Mouse (Mus musculus): ENCODE data around the gene Enpp4. TPM values are rescaled to one million over a fixed set of nuclear protein-coding genes. Genes with fewer than 3 reads are reported as not detected.

The Enpp4 gene
- polyA plus RNA-seq, 1 experiment from 2014 or later, result 6.2 TPM

DNA sequence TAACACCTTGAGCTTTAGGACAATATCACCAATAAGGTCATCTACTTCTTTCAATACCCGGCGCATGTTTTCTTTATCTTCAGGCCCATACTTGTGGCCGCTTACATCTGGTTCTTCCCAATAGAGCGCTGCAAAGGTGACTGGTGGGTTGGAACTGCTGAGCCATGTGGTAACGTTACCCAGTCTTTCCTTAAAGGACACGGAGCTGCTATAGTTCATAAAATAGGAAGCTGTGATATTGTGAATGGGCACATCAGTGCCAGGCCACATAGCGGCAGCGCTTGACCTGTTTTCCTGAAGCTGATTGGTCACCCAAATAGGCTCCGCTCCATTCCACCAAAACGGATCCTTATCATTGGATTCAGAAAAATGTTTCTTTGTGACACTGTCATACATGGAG lies 3.6 kb downstream of the Enpp4 start:
- H3K27me3 ChIP-seq (ENCODE audit: control insufficient read depth, insufficient read depth, low read length), result peaks cover 3% of the 10 kb centered on the region
- no peak overlapping the region for H3K9ac ChIP-seq
- no peak overlapping the region for H3K4me3 ChIP-seq (replicated peaks; ENCODE audit: low read length)
- H3K27ac ChIP-seq, result no peak overlapping the region
- WGBS, result 94% methylated on average over 10 of the region's 10 CpGs
- peaks cover 9% of the 10 kb centered on the region for H3K4me1 ChIP-seq (replicated peaks; ENCODE audit: control insufficient read depth, insufficient read depth, low read length)
- DNase-seq (ENCODE audit: low spot score) (no peak), ATAC-seq (ENCODE audit: low FRiP score) (no peak)
- no peaks in the 10 kb centered on the region for H3K36me3 ChIP-seq (replicated peaks; ENCODE audit: control insufficient read depth, insufficient read depth)
- no peaks in the 10 kb centered on the region for H3K9me3 ChIP-seq (ENCODE audit: control insufficient read depth, low read length)
- H3K4me2 ChIP-seq (replicated peaks), result no peak overlapping the region

DNA sequence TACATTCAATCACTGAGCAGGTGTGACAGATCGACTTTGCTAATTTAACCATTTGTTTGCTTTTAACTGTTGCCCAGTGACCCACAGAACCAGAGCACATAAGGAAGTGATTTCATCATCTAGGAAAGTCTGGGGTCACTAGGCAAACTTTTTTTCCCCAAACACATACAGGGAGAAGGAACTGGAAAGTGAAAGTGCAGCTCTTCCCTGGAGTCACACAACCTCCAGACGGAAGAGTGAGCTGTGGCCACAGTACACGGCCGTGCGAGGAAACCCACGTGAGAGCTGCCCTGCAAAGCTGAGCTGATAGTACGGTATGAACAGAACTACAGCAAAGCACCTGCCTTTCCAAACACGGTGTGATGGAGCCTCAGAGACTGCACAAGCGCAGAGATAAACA lies 4.7 kb downstream of the Enpp4 start:
- Histone ChIP-seq H3K4me1 (replicated peaks; ENCODE audit: control insufficient read depth, insufficient read depth, low read length) (peaks cover 9% of the 10 kb centered on the region; the same call in 1 of the 2 replicates), H3K4me2 (replicated peaks) (no peak overlapping the region), H3K9me3 (ENCODE audit: control insufficient read depth, low read length) (no peaks in the 10 kb centered on the region), H3K27me3 (ENCODE audit: control insufficient read depth, insufficient read depth, low read length) (peaks cover 3% of the 10 kb centered on the region; the same call in 1 of the 2 replicates), H3K9ac (no peak overlapping the region), H3K4me3 (replicated peaks; ENCODE audit: low read length) (no peak overlapping the region), H3K27ac (no peak overlapping the region), H3K36me3 (replicated peaks; ENCODE audit: control insufficient read depth, insufficient read depth) (no peaks in the 10 kb centered on the region)
- DNase-seq (ENCODE audit: low spot score) (no peak), ATAC-seq (ENCODE audit: low FRiP score) (no peak)
- WGBS, result 86% methylated on average over 9 of the region's 9 CpGs

DNA sequence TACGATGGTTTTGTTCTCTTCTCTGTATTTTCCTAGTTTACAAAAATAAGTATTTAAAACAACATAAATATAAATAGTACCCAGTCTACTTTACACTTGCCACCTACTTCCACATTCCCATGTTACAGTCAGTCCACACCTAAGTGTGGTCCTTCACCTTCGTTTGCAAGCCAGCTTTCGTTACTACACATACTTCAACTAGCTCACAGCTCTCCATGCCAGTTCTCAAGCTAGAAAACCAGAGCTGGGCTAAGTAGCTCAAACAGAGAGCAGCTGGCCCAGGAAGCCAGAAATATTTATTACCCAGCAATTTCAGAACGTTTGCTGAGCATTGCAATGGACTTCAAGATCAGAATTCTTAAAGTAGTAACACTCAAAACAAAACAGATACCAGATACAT lies 5.1 kb downstream of the Enpp4 start:
- Histone ChIP-seq H3K9me3 (ENCODE audit: control insufficient read depth, low read length) (no peaks in the 10 kb centered on the region), H3K9ac (no peak overlapping the region), H3K27ac (no peak overlapping the region), H3K36me3 (replicated peaks; ENCODE audit: control insufficient read depth, insufficient read depth) (no peaks in the 10 kb centered on the region), H3K27me3 (ENCODE audit: control insufficient read depth, insufficient read depth, low read length) (peaks cover 3% of the 10 kb centered on the region; the same call in 1 of the 2 replicates), H3K4me1 (replicated peaks; ENCODE audit: control insufficient read depth, insufficient read depth, low read length) (peaks cover 9% of the 10 kb centered on the region; the same call in 1 of the 2 replicates), H3K4me2 (replicated peaks) (no peak overlapping the region), H3K4me3 (replicated peaks; ENCODE audit: low read length) (no peak overlapping the region)
- DNase-seq (ENCODE audit: low spot score) (no peak), ATAC-seq (ENCODE audit: low FRiP score) (no peak)
- WGBS, result 81% methylated on average over 4 of the region's 4 CpGs

DNA sequence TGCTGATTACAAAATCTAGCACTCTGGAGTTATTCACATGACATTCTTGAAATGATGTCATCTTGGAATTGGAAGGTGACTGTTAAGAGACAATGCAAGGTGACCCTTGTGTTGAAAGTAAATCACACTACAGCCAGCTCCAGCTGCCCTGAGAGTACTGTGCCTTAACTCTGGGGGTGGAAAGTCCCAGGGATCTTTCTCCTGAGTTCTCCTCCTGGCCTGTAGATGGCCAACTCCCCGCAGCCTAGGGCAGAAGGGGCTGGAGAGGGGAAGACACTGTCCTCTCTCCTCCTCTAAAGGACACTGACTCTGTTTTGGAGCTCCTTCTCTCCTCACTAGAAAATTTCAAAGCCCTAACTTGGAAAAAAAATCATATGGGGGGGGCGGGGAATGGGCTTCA lies 14.1 kb downstream of the Enpp4 start:
- no peak overlapping the region for H3K4me3 ChIP-seq (replicated peaks; ENCODE audit: low read length)

DNA sequence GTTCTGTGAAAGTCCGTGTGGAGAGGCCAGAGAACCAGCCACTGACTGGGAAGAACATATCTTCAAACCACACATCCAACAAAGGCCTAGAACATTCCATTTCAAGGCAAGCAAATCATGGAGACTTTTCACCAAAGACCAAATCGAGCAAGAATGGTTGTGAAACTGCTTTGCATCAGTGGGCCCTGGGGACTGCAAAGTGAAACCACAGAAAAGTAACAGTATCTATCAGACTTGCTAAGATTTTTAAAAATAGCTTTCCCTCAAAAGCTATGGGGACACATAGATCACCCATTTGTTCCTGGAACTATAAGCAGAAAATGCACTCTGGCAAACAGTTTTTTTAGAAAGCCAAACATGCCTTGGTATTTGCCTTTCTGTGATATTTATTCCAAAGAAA lies 14.7 kb downstream of the Enpp4 start:
- no peak overlapping the region for H3K4me2 ChIP-seq (replicated peaks)
- H3K4me3 ChIP-seq (replicated peaks; ENCODE audit: low read length), result no peak overlapping the region
- DNase-seq (ENCODE audit: low spot score) (no peak), ATAC-seq (ENCODE audit: low FRiP score) (no peak)
- H3K27me3 ChIP-seq (ENCODE audit: control insufficient read depth, insufficient read depth, low read length), result no peaks in the 10 kb centered on the region
- WGBS, result 80% methylated on average over 2 of the region's 2 CpGs
- H3K4me1 ChIP-seq (replicated peaks; ENCODE audit: control insufficient read depth, insufficient read depth, low read length), result no peaks in the 10 kb centered on the region
- no peaks in the 10 kb centered on the region for H3K9me3 ChIP-seq (ENCODE audit: control insufficient read depth, low read length)
- peaks cover 7% of the 10 kb centered on the region for H3K36me3 ChIP-seq (replicated peaks; ENCODE audit: control insufficient read depth, insufficient read depth)
- H3K27ac ChIP-seq, result no peak overlapping the region
- no peak overlapping the region for H3K9ac ChIP-seq

More for the DNA sequence above, 14.1 kb downstream of the Enpp4 start:
- no peak overlapping the region for H3K9ac ChIP-seq
- DNase-seq (ENCODE audit: low spot score) (no peak), ATAC-seq (ENCODE audit: low FRiP score) (no peak)
- H3K4me2 ChIP-seq (replicated peaks), result no peak overlapping the region
- H3K36me3 ChIP-seq (replicated peaks; ENCODE audit: control insufficient read depth, insufficient read depth), result peaks cover 4% of the 10 kb centered on the region
- H3K9me3 ChIP-seq (ENCODE audit: control insufficient read depth, low read length), result no peaks in the 10 kb centered on the region
- no peak overlapping the region for H3K27ac ChIP-seq
- no peaks in the 10 kb centered on the region for H3K4me1 ChIP-seq (replicated peaks; ENCODE audit: control insufficient read depth, insufficient read depth, low read length)
- H3K27me3 ChIP-seq (ENCODE audit: control insufficient read depth, insufficient read depth, low read length), result no peaks in the 10 kb centered on the region
- WGBS, result 36% methylated on average over 2 of the region's 2 CpGs

- DNase-seq (ENCODE audit: low spot score), result no peak
- H3K27ac ChIP-seq, result no peak overlapping the region
- H3K36me3 ChIP-seq (replicated peaks; ENCODE audit: control insufficient read depth, insufficient read depth), result peaks cover 32% of the 10 kb centered on the region
- no peak for ATAC-seq (ENCODE audit: low FRiP score)
- H3K4me3 ChIP-seq (replicated peaks; ENCODE audit: low read length), result no peak overlapping the region
- no peak overlapping the region for H3K4me2 ChIP-seq (replicated peaks)
- H3K4me1 ChIP-seq (replicated peaks; ENCODE audit: control insufficient read depth, insufficient read depth, low read length), result 0 out of 2 replicates have a peak, but pooled peaks cover 2% of the 10 kb centered on the region
- H3K27me3 ChIP-seq (ENCODE audit: control insufficient read depth, insufficient read depth, low read length), result no peaks in the 10 kb centered on the region
- H3K9ac ChIP-seq, result no peak overlapping the region
- H3K9me3 ChIP-seq (ENCODE audit: control insufficient read depth, low read length), result no peaks in the 10 kb centered on the region
- 96% methylated on average over 3 of the region's 3 CpGs for WGBS
Measured at GRCm38 (mm10) chr17:44088226-44088625, 17.4 kb downstream of the Enpp4 start.

GRCm38 (mm10) chr17:44083156-44083555 lies 22.5 kb downstream of the Enpp4 start:
- WGBS, result 96% methylated on average over 4 of the region's 4 CpGs
- no peak for ATAC-seq (ENCODE audit: low FRiP score)

GRCm38 (mm10) chr17:44078631-44079350 lies 26.8 kb downstream of the Enpp4 start, which contains the start of gene Enpp5:
Gene Enpp5 (plus strand): TSS chr17:44078813.
- peak within 1 kb of the TSS; percentile 66 for H3K4me3 ChIP-seq (replicated peaks; ENCODE audit: low read length)
- no peaks in the 10 kb centered on the region for H3K27me3 ChIP-seq (ENCODE audit: control insufficient read depth, insufficient read depth, low read length)
- under 1% methylated on average over 31 of the region's 31 CpGs for WGBS
- peak within 1 kb of the TSS; percentile 83 for H3K9ac ChIP-seq
- ATAC-seq (ENCODE audit: low FRiP score) (peak; percentile 99), DNase-seq (ENCODE audit: low spot score) (peak; percentile 90)
- no peaks in the 10 kb centered on the region for H3K9me3 ChIP-seq (ENCODE audit: control insufficient read depth, low read length)
- H3K4me1 ChIP-seq (replicated peaks; ENCODE audit: control insufficient read depth, insufficient read depth, low read length), result peaks cover 25% of the 10 kb centered on the region
- H3K4me2 ChIP-seq (replicated peaks), result peak within 1 kb of the TSS; percentile 64
- H3K27ac ChIP-seq, result peak within 1 kb of the TSS; percentile 91
- peaks cover 31% of the 10 kb centered on the region for H3K36me3 ChIP-seq (replicated peaks; ENCODE audit: control insufficient read depth, insufficient read depth)

More at GRCm38 (mm10) chr17:44083156-44083555, 22.5 kb downstream of the Enpp4 start:
- peak overlapping the region; percentile 35; the same call in 1 of the 2 replicates for H3K4me2 ChIP-seq (replicated peaks)
- DNase-seq (ENCODE audit: low spot score), result no peak
- H3K36me3 ChIP-seq (replicated peaks; ENCODE audit: control insufficient read depth, insufficient read depth), result peaks cover 54% of the 10 kb centered on the region
- no peaks in the 10 kb centered on the region for H3K9me3 ChIP-seq (ENCODE audit: control insufficient read depth, low read length)
- peaks cover 25% of the 10 kb centered on the region for H3K4me1 ChIP-seq (replicated peaks; ENCODE audit: control insufficient read depth, insufficient read depth, low read length)
- H3K4me3 ChIP-seq (replicated peaks; ENCODE audit: low read length), result no peak overlapping the region
- H3K9ac ChIP-seq, result no peak overlapping the region
- no peaks in the 10 kb centered on the region for H3K27me3 ChIP-seq (ENCODE audit: control insufficient read depth, insufficient read depth, low read length)
- H3K27ac ChIP-seq, result no peak overlapping the region

- Histone ChIP-seq H3K4me2 (replicated peaks) (no peak overlapping the region), H3K4me1 (replicated peaks; ENCODE audit: control insufficient read depth, insufficient read depth, low read length) (peaks cover 23% of the 10 kb centered on the region), H3K9ac (no peak overlapping the region), H3K27ac (no peak overlapping the region), H3K4me3 (replicated peaks; ENCODE audit: low read length) (no peak overlapping the region), H3K27me3 (ENCODE audit: control insufficient read depth, insufficient read depth, low read length) (no peaks in the 10 kb centered on the region), H3K9me3 (ENCODE audit: control insufficient read depth, low read length) (no peaks in the 10 kb centered on the region), H3K36me3 (replicated peaks; ENCODE audit: control insufficient read depth, insufficient read depth) (peaks cover 21% of the 10 kb centered on the region)
- DNase-seq (ENCODE audit: low spot score) (no peak), ATAC-seq (ENCODE audit: low FRiP score) (no peak)
- 76% methylated on average over 2 of the region's 2 CpGs for WGBS
Measured at GRCm38 (mm10) chr17:44077843-44078160, 27.8 kb downstream of the Enpp4 start.

All from hindbrain, embryonic 14.5 days (tissue).